Mouse (Mus musculus) hindbrain, embryonic 13.5 days (tissue): ENCODE measurements around the gene Dapk1. TPM values are rescaled to one million over a fixed set of nuclear protein-coding genes. Genes with fewer than 3 reads are reported as not detected.

Experiments used
- ATAC-seq: fragments of 200-750 bp; cut with Nextera tagmentation; 2 replicates; pipeline ENCODE4 v1.8.0; 2017; ENCODE audit warnings: moderate TSS enrichment; ENCODE audit not compliant: low FRiP score
- H3K27ac ChIP-seq: fragments of 300-500 bp; sonication (generic); 2 replicates; pipeline ENCODE4 v1.5.1; 2015; ENCODE audit warnings: inconsistent platforms, mild to moderate bottlenecking, moderate library complexity
- H3K27me3 ChIP-seq: fragments of 300-500 bp; sonication (generic); 2 replicates; pipeline ENCODE4 v1.6.1; 2015; ENCODE audit warnings: mild to moderate bottlenecking, inconsistent platforms
- H3K36me3 ChIP-seq: fragments of 300-500 bp; sonication (generic); 2 replicates; pipeline ENCODE4 v1.6.1; 2015; ENCODE audit warnings: mild to moderate bottlenecking, inconsistent platforms
- H3K4me1 ChIP-seq: fragments of 300-500 bp; sonication (generic); replicated peaks from 2 replicates; pipeline ENCODE4 v1.6.1; 2015; ENCODE audit warnings: inconsistent platforms
- H3K4me2 ChIP-seq: fragments of 300-500 bp; sonication (generic); 2 replicates; pipeline ENCODE4 v1.6.1; 2015; ENCODE audit warnings: inconsistent platforms, mild to moderate bottlenecking, moderate library complexity
- H3K4me3 ChIP-seq: fragments of 300-500 bp; sonication (generic); 2 replicates; pipeline ENCODE4 v1.5.1; 2015; ENCODE audit warnings: mild to moderate bottlenecking, inconsistent platforms
- H3K9ac ChIP-seq: fragments of 300-500 bp; sonication (generic); 2 replicates; pipeline ENCODE4 v1.6.1; 2015; ENCODE audit warnings: mild to moderate bottlenecking, inconsistent platforms
- H3K9me3 ChIP-seq: fragments of 300-500 bp; sonication (generic); 2 replicates; pipeline ENCODE4 v1.6.1; 2016; ENCODE audit warnings: inconsistent platforms
- WGBS: fragments of 180-500 bp; shearing (Covaris S2); methylation state at CpG from one replicate; pipeline ENCODE4 v1.1.7; 2015; 5-methylcytosine and 5-hydroxymethylcytosine counted together
- polyA plus RNA-seq: library from polyadenylated mRNA; unstranded; fragments of >200 nt; fragmentation: Nextera tagmentation; extraction: Ambion mirVana; gene quantifications from 2 replicates; pipeline ENCODE4 v1.2.1, GENCODE M21; 2015

Gene Dapk1
- polyA plus RNA-seq, 1 experiment from 2014 or later = 37.9 TPM

GRCm38 (mm10) chr13:60619723-60620122 lies 18.0 kb downstream of the Dapk1 start:
- Histone ChIP-seq H3K9me3 (no peaks in the 10 kb centered on the region), H3K27ac (no peak overlapping the region), H3K4me3 (no peak overlapping the region), H3K4me2 (no peak overlapping the region), H3K36me3 (peaks cover 7% of the 10 kb centered on the region), H3K27me3 (no peaks in the 10 kb centered on the region), H3K9ac (no peak overlapping the region), H3K4me1 (peaks cover 54% of the 10 kb centered on the region)
- WGBS = 50% methylated on average over 6 of the region's 6 CpGs
- no peak for ATAC-seq

GRCm38 (mm10) chr13:60621411-60621965 lies 19.7 kb downstream of the Dapk1 start:
- H3K9ac ChIP-seq = no peak overlapping the region
- H3K36me3 ChIP-seq = peaks cover 7% of the 10 kb centered on the region
- H3K4me2 ChIP-seq = no peak overlapping the region
- H3K4me1 ChIP-seq = peaks cover 39% of the 10 kb centered on the region
- H3K4me3 ChIP-seq = no peak overlapping the region
- no peak for ATAC-seq
- no peaks in the 10 kb centered on the region for H3K27me3 ChIP-seq
- WGBS = 52% methylated on average over 4 of the region's 4 CpGs
- no peak overlapping the region for H3K27ac ChIP-seq
- H3K9me3 ChIP-seq = no peaks in the 10 kb centered on the region

GRCm38 (mm10) chr13:60625581-60625980 lies 23.8 kb downstream of the Dapk1 start:
- Histone ChIP-seq H3K4me3 (no peak overlapping the region), H3K4me1 (peaks cover 37% of the 10 kb centered on the region), H3K9me3 (no peaks in the 10 kb centered on the region), H3K4me2 (no peak overlapping the region), H3K9ac (no peak overlapping the region), H3K36me3 (no peaks in the 10 kb centered on the region; the same call in 1 of the 2 replicates), H3K27me3 (no peaks in the 10 kb centered on the region), H3K27ac (no peak overlapping the region)
- 67% methylated on average over 7 of the region's 7 CpGs for WGBS
- ATAC-seq = no peak

- WGBS = 29% methylated on average over 15 of the region's 15 CpGs
- peak; percentile 36 for ATAC-seq
Measured at GRCm38 (mm10) chr13:60627843-60628656, 26.3 kb downstream of the Dapk1 start.

GRCm38 (mm10) chr13:60628657-60628950 lies 26.9 kb downstream of the Dapk1 start:
- ATAC-seq = no peak
- no peaks in the 10 kb centered on the region for H3K36me3 ChIP-seq
- no peak overlapping the region for H3K27ac ChIP-seq
- no peaks in the 10 kb centered on the region for H3K27me3 ChIP-seq
- no peak overlapping the region for H3K4me2 ChIP-seq
- H3K4me3 ChIP-seq = no peak overlapping the region
- H3K9ac ChIP-seq = no peak overlapping the region
- peaks cover 35% of the 10 kb centered on the region for H3K4me1 ChIP-seq
- 10% methylated on average over 2 of the region's 2 CpGs for WGBS
- no peaks in the 10 kb centered on the region for H3K9me3 ChIP-seq

More at GRCm38 (mm10) chr13:60627843-60628656, 26.3 kb downstream of the Dapk1 start:
- H3K9ac ChIP-seq = no peak overlapping the region
- no peaks in the 10 kb centered on the region for H3K36me3 ChIP-seq
- no peaks in the 10 kb centered on the region for H3K27me3 ChIP-seq
- H3K4me3 ChIP-seq = no peak overlapping the region
- no peaks in the 10 kb centered on the region for H3K9me3 ChIP-seq
- H3K27ac ChIP-seq = no peak overlapping the region
- peaks cover 30% of the 10 kb centered on the region for H3K4me1 ChIP-seq
- H3K4me2 ChIP-seq = no peak overlapping the region

- no peak overlapping the region for H3K27ac ChIP-seq
- H3K4me2 ChIP-seq = no peak overlapping the region
- H3K27me3 ChIP-seq = no peaks in the 10 kb centered on the region
- no peaks in the 10 kb centered on the region for H3K36me3 ChIP-seq
- H3K4me1 ChIP-seq = peaks cover 43% of the 10 kb centered on the region
- WGBS = 93% methylated on average over 9 of the region's 9 CpGs
- no peak overlapping the region for H3K4me3 ChIP-seq
- H3K9me3 ChIP-seq = no peaks in the 10 kb centered on the region
- no peak overlapping the region for H3K9ac ChIP-seq
- ATAC-seq = no peak
Measured at GRCm38 (mm10) chr13:60629419-60629818, 27.7 kb downstream of the Dapk1 start.

- no peaks in the 10 kb centered on the region for H3K36me3 ChIP-seq
- ATAC-seq = no peak
- H3K4me3 ChIP-seq = no peak overlapping the region
- no peaks in the 10 kb centered on the region for H3K9me3 ChIP-seq
- WGBS = 46% methylated on average over 6 of the region's 6 CpGs
- no peak overlapping the region for H3K4me2 ChIP-seq
- no peaks in the 10 kb centered on the region for H3K27me3 ChIP-seq
- 0 out of 2 replicates have a peak overlapping the region, but pooled peaks have one; percentile 49 for H3K9ac ChIP-seq
- H3K4me1 ChIP-seq = peaks cover 36% of the 10 kb centered on the region
- peak overlapping the region; percentile 73 for H3K27ac ChIP-seq
Measured at GRCm38 (mm10) chr13:60633945-60634344, 32.2 kb downstream of the Dapk1 start.

- Histone ChIP-seq H3K4me1 (peaks cover 41% of the 10 kb centered on the region), H3K36me3 (no peaks in the 10 kb centered on the region), H3K4me3 (no peak overlapping the region), H3K4me2 (no peak overlapping the region), H3K9ac (no peak overlapping the region), H3K27me3 (no peaks in the 10 kb centered on the region), H3K27ac (no peak overlapping the region), H3K9me3 (no peaks in the 10 kb centered on the region)
- no peak for ATAC-seq
- WGBS = 74% methylated on average over 6 of the region's 6 CpGs
Measured at GRCm38 (mm10) chr13:60635636-60636035, 33.9 kb downstream of the Dapk1 start.

- no peaks in the 10 kb centered on the region for H3K36me3 ChIP-seq
- H3K4me1 ChIP-seq = peaks cover 31% of the 10 kb centered on the region
- H3K27me3 ChIP-seq = no peaks in the 10 kb centered on the region
- no peak overlapping the region for H3K4me3 ChIP-seq
- no peak overlapping the region for H3K27ac ChIP-seq
- no peaks in the 10 kb centered on the region for H3K9me3 ChIP-seq
- ATAC-seq = no peak
- WGBS = 77% methylated on average over 11 of the region's 11 CpGs
- H3K9ac ChIP-seq = no peak overlapping the region
- H3K4me2 ChIP-seq = no peak overlapping the region
Measured at GRCm38 (mm10) chr13:60639482-60640055, 37.8 kb downstream of the Dapk1 start.

GRCm38 (mm10) chr13:60640420-60640819 lies 38.7 kb downstream of the Dapk1 start:
- no peaks in the 10 kb centered on the region for H3K9me3 ChIP-seq
- no peak overlapping the region for H3K4me3 ChIP-seq
- H3K27me3 ChIP-seq = no peaks in the 10 kb centered on the region
- no peak overlapping the region for H3K4me2 ChIP-seq
- ATAC-seq = no peak
- H3K4me1 ChIP-seq = peaks cover 25% of the 10 kb centered on the region
- H3K27ac ChIP-seq = no peak overlapping the region
- no peak overlapping the region for H3K9ac ChIP-seq
- WGBS = 94% methylated on average over 7 of the region's 7 CpGs
- no peaks in the 10 kb centered on the region for H3K36me3 ChIP-seq

- no peak overlapping the region for H3K27ac ChIP-seq
- H3K36me3 ChIP-seq = 0 out of 2 replicates have a peak, but pooled peaks cover 3% of the 10 kb centered on the region
- no peak overlapping the region for H3K4me3 ChIP-seq
- no peak overlapping the region for H3K9ac ChIP-seq
- WGBS = 82% methylated on average over 5 of the region's 5 CpGs
- peaks cover 19% of the 10 kb centered on the region for H3K4me1 ChIP-seq
- ATAC-seq = 0 out of 2 replicates have a peak, but pooled peaks have one; percentile 10
- no peaks in the 10 kb centered on the region for H3K27me3 ChIP-seq
- H3K4me2 ChIP-seq = no peak overlapping the region
- H3K9me3 ChIP-seq = no peaks in the 10 kb centered on the region
Measured at GRCm38 (mm10) chr13:60644457-60644889, 42.7 kb downstream of the Dapk1 start.

GRCm38 (mm10) chr13:60646791-60647190 lies 45.0 kb downstream of the Dapk1 start:
- 0 out of 2 replicates have a peak, but pooled peaks cover 3% of the 10 kb centered on the region for H3K36me3 ChIP-seq
- H3K4me3 ChIP-seq = no peak overlapping the region
- WGBS = 96% methylated on average over 3 of the region's 3 CpGs
- no peak overlapping the region for H3K27ac ChIP-seq
- H3K9me3 ChIP-seq = no peaks in the 10 kb centered on the region
- no peak overlapping the region for H3K9ac ChIP-seq
- no peak overlapping the region for H3K4me2 ChIP-seq
- no peaks in the 10 kb centered on the region for H3K27me3 ChIP-seq
- peaks cover 11% of the 10 kb centered on the region for H3K4me1 ChIP-seq
- ATAC-seq = no peak
